Mouse (Mus musculus) ES-Bruce4 (cell line): Measurements from ENCODE around the gene Supt5. TPM values are rescaled to one million over a fixed set of nuclear protein-coding genes. Genes with fewer than 3 reads are reported as not detected.

Source experiments
- H3K27ac ChIP-seq: 2 replicates; pipeline ENCODE4 v1.5.1; 2012; ENCODE audit warnings: low read length, inconsistent platforms; ENCODE audit not compliant: insufficient read depth
- H3K27me3 ChIP-seq: 2 replicates; pipeline ENCODE4 v1.6.1; 2012; ENCODE audit warnings: mild to moderate bottlenecking, low read length, inconsistent platforms; ENCODE audit not compliant: control insufficient read depth, poor library complexity, insufficient read depth, severe bottlenecking
- H3K36me3 ChIP-seq: 2 replicates; pipeline ENCODE4 v1.6.1; 2012; ENCODE audit warnings: inconsistent platforms, mild to moderate bottlenecking, low read length, moderate library complexity; ENCODE audit not compliant: control insufficient read depth, poor library complexity, insufficient read depth, severe bottlenecking
- H3K4me1 ChIP-seq: one replicate; pipeline ENCODE4 v1.8.1; 2011; ENCODE audit warnings: low read length; ENCODE audit not compliant: control insufficient read depth, insufficient read depth
- H3K4me3 ChIP-seq: 2 replicates; pipeline ENCODE4 v1.5.1; 2011; ENCODE audit warnings: low read depth, mild to moderate bottlenecking, low read length
- H3K9ac ChIP-seq: 2 replicates; pipeline ENCODE4 v1.6.1; 2012; ENCODE audit warnings: low read depth, mild to moderate bottlenecking, inconsistent platforms; ENCODE audit not compliant: poor library complexity, severe bottlenecking
- H3K9me3 ChIP-seq: replicated peaks from 2 replicates; pipeline ENCODE4 v1.6.1; 2012; ENCODE audit warnings: mild to moderate bottlenecking, low read length, inconsistent platforms; ENCODE audit not compliant: control insufficient read depth, poor library complexity, insufficient read depth, severe bottlenecking
- CTCF ChIP-seq: IDR thresholded peaks from one replicate; pipeline ENCODE4 v1.8.1; 2011; ENCODE audit warnings: low read depth, low read length
- EP300 ChIP-seq: IDR thresholded peaks from 2 replicates; pipeline ENCODE4 v1.6.1; 2011; ENCODE audit warnings: low read depth, low read length; ENCODE audit not compliant: insufficient read depth
- POLR2A ChIP-seq: IDR thresholded peaks from one replicate; pipeline ENCODE4 v1.8.1; 2011; ENCODE audit warnings: low read length; ENCODE audit not compliant: insufficient read depth
- polyA plus RNA-seq: library from polyadenylated mRNA; stranded (reverse); fragments of >200 nt; gene quantifications from 2 replicates; pipeline ENCODE4 v1.2.4, GENCODE M21; 2011; ENCODE audit warnings: low read depth; ENCODE audit not compliant: missing spikeins, insufficient read depth, insufficient read length

The Supt5 gene
- polyA plus RNA-seq, 1 experiment: 101 TPM

DNA sequence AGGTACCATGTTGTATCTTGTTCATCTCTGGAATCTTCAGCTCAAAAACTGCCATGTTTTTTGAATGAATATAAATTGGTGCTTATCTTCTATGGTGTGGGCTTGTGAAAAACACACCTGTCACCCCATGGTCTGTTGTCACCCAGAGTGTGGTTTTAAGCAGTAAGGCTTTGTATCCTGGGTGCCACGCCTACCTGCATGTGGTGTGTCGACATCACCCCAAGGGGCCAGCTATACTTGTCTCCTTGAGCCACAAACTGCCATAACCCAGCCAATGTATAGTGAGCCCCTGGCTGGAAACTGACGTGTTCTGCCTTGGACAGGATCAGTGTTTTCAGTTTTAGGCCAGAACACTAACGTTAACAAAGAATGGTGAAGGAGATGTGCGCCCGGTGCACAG, 45.6 kb upstream of the Supt5 start:
- Histone ChIP-seq H3K4me1 (peaks cover 3% of the 10 kb centered on the region), H3K9ac (no peak overlapping the region), H3K27me3 (no peaks in the 10 kb centered on the region), H3K36me3 (peaks cover 2% of the 10 kb centered on the region), H3K4me3 (no peak overlapping the region), H3K27ac (no peak overlapping the region), H3K9me3 (no peaks in the 10 kb centered on the region)
- TF ChIP-seq EP300: no peak
- TF ChIP-seq CTCF: no peak
- TF ChIP-seq POLR2A: no peak

DNA sequence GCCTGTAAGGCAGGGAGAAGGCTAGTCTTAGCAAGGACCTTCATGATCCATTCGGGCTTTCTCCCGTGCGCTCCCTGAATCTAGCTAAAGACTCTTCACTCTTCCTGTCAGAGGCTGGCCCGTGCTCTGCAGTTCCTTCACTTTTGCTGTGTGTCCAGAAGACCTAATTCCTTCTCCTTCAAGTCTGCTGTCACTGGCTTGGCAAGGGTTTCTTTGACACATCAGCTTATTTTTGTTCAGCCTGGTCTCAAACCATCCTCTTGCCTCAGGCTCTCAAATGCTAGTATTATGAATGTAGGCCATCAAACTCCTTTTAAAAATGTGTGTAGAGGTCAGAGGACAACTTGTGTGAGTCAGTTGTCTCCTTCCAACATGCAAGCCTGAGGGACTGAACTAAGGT, 45.1 kb upstream of the Supt5 start:
- H3K4me1 ChIP-seq: peaks cover 3% of the 10 kb centered on the region
- H3K36me3 ChIP-seq: no peaks in the 10 kb centered on the region; the same call in 1 of the 2 replicates
- H3K4me3 ChIP-seq: no peak overlapping the region
- H3K27me3 ChIP-seq: no peaks in the 10 kb centered on the region
- H3K27ac ChIP-seq: no peak overlapping the region
- H3K9me3 ChIP-seq: no peaks in the 10 kb centered on the region
- H3K9ac ChIP-seq: no peak overlapping the region
- TF ChIP-seq CTCF (no peak), EP300 (no peak)

DNA sequence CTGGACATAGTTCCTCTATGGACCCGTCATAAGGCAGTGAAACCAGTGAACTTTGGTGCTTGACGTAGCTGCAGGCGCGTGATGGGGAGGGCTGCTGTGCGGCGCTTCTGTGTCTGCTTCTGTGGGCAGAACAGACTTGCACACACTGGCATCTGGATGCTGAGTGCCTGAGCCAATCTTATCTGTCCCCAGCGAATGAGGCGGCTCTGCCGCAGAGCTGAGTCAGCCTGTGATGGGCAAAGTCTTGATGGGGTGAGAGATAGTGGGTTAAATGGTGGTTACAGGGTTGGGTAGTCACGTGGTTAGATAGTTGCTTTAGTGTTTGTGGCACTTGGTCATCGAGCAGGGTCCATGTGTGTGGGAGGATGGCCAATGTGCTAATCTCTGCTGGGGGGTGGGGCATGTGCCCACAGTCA, 44.4 kb upstream of the Supt5 start:
- H3K4me3 ChIP-seq: no peak overlapping the region
- TF ChIP-seq POLR2A (no peak), CTCF (no peak), EP300 (no peak)
- H3K36me3 ChIP-seq: no peaks in the 10 kb centered on the region; the same call in 1 of the 2 replicates
- H3K4me1 ChIP-seq: peaks cover 3% of the 10 kb centered on the region
- no peaks in the 10 kb centered on the region for H3K9me3 ChIP-seq
- 0 out of 2 replicates have a peak overlapping the region, but pooled peaks have one; percentile 76 for H3K27ac ChIP-seq
- no peaks in the 10 kb centered on the region for H3K27me3 ChIP-seq
- 0 out of 2 replicates have a peak overlapping the region, but pooled peaks have one; percentile 64 for H3K9ac ChIP-seq

GRCm38 (mm10) chr7:28382347-28382951, 43.9 kb upstream of the Supt5 start:
- TF ChIP-seq EP300 (no peak), POLR2A (no peak), CTCF (no peak)
- Histone ChIP-seq H3K36me3 (peaks cover 3% of the 10 kb centered on the region), H3K9ac (peak overlapping the region; percentile 64; the same call in 1 of the 2 replicates), H3K4me1 (peaks cover 3% of the 10 kb centered on the region), H3K27ac (peak overlapping the region; percentile 76), H3K27me3 (no peaks in the 10 kb centered on the region), H3K4me3 (peak overlapping the region; percentile 54), H3K9me3 (no peaks in the 10 kb centered on the region)

DNA sequence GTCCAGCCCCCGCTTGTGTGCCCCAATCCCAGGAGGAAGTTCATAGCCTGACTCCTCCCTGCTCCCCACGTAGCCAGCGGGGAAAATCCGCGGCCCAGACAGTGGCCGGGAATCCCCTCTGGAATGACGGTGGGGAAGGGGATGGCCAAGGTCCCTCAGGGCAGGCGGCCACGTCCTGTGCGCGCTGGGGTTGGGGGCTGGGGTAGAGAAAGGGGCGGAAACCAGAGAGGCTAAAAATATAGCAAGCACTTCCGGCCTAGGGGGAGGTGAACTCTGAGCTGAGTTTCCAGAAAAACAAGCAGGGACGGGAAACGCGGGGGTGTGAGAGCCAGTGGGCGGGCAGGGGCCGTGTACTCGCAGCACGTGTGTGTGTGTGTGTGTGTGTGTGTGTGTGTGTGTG, 43.4 kb upstream of the Supt5 start:
- H3K36me3 ChIP-seq: peaks cover 4% of the 10 kb centered on the region
- no peaks in the 10 kb centered on the region for H3K27me3 ChIP-seq
- no peaks in the 10 kb centered on the region for H3K9me3 ChIP-seq
- H3K4me3 ChIP-seq: peak overlapping the region; percentile 54
- H3K9ac ChIP-seq: peak overlapping the region; percentile 64
- peak overlapping the region; percentile 91 for H3K27ac ChIP-seq
- H3K4me1 ChIP-seq: peaks cover 3% of the 10 kb centered on the region
- TF ChIP-seq POLR2A: no peak
- TF ChIP-seq CTCF: no peak
- peak; percentile 71 for TF ChIP-seq EP300

DNA sequence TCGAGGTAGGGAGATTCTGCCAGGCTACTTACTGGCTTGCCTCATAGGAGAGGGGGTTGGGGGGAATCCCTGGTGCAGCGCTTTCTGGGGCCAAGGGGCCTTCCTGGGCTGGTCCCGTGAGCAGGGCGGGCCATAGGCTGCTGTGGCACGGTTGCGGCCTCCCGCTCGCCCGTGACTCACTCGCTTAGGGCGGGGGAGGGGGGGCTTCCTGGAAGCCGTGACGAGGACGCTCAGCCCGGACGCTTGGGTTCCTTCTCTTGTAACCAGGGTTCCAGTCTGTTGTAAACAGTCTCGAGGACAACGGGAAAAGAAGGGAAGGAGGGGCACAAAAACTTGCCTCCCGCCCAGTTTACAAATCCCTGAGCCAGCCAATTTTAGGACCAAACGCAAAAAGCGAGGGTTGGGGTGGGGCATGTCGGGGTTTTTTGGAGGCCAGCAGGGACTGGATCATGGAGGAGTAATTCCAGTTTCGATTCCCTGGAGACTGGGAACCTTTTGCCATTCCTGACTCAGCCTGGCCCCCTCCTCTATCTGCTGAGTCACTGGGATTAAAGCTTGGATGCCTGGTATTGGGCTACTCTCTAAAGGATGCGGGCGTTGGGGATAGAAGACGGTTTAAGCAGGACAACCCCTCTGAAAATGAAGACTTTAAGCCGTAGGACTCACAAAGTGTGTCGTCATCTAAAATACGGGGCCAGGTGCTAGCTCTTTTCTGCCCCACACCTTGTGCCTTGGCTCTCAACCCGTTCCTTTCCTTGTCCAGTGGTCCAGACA, 42.7 kb upstream of the Supt5 start:
- Histone ChIP-seq H3K9me3 (no peaks in the 10 kb centered on the region), H3K27ac (peak overlapping the region; percentile 91), H3K27me3 (no peaks in the 10 kb centered on the region), H3K36me3 (peaks cover 4% of the 10 kb centered on the region), H3K4me3 (peak overlapping the region; percentile 54), H3K4me1 (peaks cover 3% of the 10 kb centered on the region), H3K9ac (peak overlapping the region; percentile 64)
- no peak for TF ChIP-seq CTCF
- no peak for TF ChIP-seq POLR2A
- TF ChIP-seq EP300: no peak
